Mouse (Mus musculus): ENCODE measurements at regions not wholly inside any gene's neighbourhood (a gene's known extent, or its start where the extent isn't known, plus 50 kb on each side); places are given as distances from the start of the nearest gene placed in this dataset.
"Not testable (repeated sequence)": the region's sequence is repeated elsewhere in the genome, so short reads cannot be mapped to it uniquely, and the experiment has no call there.

DNA sequence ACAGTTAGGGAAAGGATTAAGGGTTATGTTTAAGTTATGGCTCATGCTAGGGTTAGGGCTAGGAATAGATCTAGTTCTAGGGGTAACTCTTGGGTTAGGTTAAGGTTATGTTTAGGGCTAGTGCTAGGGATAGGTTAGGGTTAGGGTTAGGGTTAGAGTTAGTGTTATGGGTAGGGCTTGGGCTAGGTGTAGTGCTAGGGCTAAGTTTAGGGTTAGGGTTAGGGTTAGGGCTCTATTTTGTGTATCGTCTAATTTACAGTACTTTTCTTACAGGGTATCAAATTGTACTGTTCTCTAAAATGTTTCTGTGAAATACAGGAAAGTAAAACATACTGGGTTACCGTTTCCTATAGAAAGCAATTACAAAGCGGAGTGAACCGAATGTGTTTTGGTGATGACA, 64.8 kb downstream of the Ptchd3 start:
- DNase-seq (ENCODE audit: low read depth): no peak

DNA sequence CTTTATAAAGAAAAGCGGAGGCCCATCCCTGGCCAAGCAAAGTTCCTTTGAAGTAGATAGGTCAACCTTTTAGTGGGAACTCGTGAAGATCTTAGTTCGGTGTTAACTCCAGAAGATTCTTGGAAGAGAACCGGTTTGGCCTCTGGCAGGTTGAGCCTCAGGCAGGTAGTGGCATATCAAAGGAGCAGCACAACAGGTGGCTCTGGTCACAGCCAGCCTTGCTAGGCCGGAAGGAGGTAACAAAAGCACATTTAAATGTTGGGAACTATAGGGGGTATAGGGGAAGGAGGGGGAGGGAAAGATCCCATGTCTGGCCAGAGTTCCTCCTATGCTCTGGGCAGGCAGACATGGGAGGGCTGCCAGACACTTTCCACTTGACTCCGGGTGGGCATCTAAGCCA, 74.3 kb downstream of the Ptchd3 start:
- not testable (repeated sequence) for DNase-seq (ENCODE audit: low read depth)

DNA sequence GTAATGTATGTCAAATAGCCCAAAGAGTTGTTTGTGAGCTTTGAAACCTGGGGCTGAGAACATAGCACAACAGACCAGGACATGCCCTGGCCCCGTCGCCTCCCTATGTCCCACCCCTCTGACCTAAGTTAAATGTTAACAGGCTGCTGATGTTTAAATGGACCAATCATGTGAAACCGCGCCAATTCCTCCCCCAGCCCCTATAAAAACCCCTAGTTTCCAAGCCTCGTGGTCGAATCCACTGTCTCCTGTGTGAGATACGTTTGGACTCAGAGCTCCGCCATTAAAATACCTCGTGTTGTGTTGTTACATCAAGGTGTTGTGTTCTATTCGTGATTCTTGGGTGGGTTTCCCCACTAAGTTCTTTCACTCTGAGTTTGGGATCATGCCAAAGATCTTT, 94.6 kb downstream of the Ptchd3 start:
- not testable (repeated sequence) for DNase-seq (ENCODE audit: low read depth)

DNA sequence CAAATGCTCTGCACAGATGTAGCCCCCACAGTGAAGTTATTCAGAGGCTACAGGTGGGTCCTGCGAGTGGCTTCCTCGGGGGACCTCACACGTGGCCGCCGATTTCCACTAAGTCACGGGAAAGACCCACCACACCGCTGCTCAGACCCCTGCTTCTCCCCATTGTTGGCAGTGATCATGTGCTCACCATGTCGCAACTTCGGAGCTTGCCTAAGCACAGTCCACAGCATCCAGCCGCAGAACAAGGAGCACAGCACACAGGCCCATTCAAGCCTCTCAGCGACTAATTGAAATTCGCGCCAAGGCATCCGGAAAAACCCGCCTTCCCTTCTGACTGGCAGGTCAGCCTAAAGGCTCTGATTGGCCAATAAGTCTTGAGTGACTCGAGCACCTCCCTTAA, 95.0 kb downstream of the Ptchd3 start:
- not testable (repeated sequence) for DNase-seq (ENCODE audit: low read depth)

DNA sequence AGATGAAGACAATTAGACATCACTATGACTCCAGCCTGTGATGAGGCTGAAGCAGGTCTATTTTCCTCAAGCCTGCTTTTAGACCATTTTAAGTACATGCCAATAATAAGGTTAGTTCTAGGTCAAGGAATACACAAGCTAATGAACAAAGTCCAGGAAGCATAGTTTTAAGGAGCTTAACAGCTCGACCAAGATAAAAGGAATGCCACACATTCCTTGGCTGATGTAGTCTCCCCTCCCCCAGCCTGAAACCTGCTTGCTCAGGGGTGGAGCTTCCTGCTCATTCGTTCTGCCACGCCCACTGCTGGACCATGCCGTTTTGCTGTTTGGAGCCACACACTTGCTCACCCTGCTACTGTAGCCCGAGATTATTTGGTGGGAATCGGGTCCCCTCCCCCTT, 121.7 kb downstream of the Ptchd3 start:
- not testable (repeated sequence) for DNase-seq (ENCODE audit: low read depth)

DNA sequence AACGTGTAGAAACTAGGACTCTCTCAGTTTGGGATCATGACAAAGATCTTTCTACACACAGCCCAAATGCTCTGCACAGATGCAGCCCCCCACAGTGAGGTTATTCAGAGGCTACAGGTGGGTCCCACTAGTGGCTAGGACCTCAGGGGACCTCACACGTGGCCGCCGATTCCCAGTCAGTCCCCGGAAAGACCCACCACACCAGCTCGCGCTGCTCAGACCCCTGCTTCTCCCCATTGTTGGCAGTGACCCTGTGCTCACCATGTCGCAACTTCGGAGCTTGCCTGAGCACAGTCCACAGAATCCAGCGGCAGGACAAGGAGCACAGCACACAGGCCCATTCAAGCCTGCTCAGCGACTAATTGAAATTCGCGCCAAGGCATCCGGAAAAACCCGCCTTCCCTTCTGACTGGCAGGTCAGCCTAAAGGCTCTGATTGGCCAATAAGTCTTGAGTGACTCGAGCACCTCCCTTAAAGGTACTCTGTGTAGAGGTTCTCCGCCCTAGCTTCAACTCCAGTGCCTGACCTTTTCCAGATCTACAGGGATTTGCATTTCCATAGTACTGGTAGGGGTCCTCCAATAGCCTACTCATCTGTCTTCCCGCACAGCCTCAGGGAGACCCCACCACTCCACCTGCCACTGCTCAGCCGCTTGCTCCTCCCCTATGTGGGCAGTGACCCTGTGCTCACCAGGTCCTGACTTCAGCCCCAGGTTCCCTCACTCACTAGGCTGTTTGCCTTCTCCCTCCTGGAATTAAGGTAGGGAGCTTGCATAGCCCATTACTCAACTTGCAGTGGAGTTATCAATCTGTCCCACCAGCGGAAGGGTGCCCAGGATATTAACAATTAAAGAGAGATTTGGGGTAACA, 126.6 kb downstream of the Ptchd3 start:
- not testable (repeated sequence) for DNase-seq (ENCODE audit: low read depth)

DNA sequence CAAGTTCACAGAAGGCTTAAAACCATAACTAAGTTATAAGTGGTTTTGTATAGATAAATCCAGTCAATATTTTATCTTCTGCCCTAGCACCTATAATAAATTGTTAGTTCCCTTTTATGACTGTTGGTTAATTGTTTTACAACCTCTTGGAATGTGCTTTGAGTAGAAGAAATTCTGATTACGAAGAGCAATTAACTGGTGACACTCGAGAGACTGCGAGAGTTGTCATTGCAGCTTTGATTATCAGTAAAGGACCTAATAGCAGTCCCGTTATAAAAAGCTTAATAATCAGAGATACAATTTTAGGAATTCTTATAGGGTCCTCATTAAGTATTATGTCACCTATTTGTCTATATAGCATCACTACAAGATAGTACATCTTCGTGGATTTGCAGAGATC, 128.7 kb downstream of the Ptchd3 start:
- DNase-seq (ENCODE audit: low read depth): not testable (repeated sequence)

DNA sequence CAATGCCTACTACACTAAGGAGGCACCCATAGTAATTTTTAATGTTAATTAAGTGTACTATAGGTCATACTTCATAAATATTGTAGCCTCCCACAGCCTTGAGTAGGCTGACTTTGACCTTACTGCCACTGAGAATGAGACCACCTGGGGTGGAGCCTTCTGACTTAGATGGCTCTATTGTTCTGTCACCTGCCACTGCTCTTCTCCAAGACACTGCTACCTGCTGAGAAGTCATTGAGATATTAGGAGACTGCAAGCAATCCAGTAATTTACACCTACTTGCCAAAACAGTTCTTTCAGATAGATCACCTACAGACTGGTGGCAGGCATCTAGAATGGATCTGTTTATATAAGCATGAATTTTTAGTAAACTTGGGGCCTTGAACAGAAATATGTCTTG, 134.1 kb downstream of the Ptchd3 start:
- DNase-seq (ENCODE audit: low read depth): not testable (repeated sequence)

DNA sequence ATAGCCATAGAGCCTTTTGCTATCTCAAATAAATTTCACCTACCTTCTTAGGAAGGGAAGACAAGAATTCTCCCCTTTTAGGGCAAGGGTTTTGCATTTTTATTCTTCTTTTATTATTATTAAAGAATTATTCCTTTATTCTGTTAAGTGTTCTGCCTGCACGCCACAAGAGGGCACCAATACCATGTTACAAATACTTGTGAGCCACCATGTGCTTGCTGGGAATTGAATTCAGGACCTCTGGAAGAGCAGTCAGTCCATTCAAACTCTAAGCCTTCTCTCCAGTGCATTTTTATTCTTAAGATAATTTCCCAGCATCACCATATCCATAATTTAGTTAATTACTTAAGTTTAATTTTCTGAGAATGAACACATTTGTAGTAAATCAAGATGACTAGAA, 135.9 kb downstream of the Ptchd3 start:
- peak; percentile 16 for DNase-seq (ENCODE audit: low read depth)
